24 mouse cellular contexts compared by ENCODE assay signal in genomic region chr16:90907250-90907649, GRCm38 (mm10).
"Had no signal": no experiment of that assay in that cellular context is flagged by ENCODE, and none has a peak within 500 bp of the region (broad histone marks: within the 10 kb centered on the region; RNA-seq: fewer than 3 reads in every experiment).

No protein-coding gene starts in this region.

- H3K27me3 ChIP-seq: embryonic facial prominence, embryonic 12.5 days; embryonic facial prominence, embryonic 13.5 days; forebrain, embryonic 12.5 days; forebrain, embryonic 13.5 days; forebrain, embryonic 15.5 days had no signal

- H3K9me3 ChIP-seq: embryonic facial prominence, embryonic 10.5 days; embryonic facial prominence, embryonic 12.5 days; embryonic facial prominence, embryonic 13.5 days; embryonic facial prominence, embryonic 15.5 days; forebrain, embryonic 10.5 days; forebrain, embryonic 12.5 days; forebrain, embryonic 13.5 days; forebrain, embryonic 15.5 days; heart, embryonic 10.5 days had no signal

- H3K4me3 ChIP-seq: embryonic facial prominence, embryonic 10.5 days; embryonic facial prominence, embryonic 12.5 days; embryonic facial prominence, embryonic 13.5 days; embryonic facial prominence, embryonic 15.5 days; erythroblast, embryonic 14.5 days; forebrain, embryonic 10.5 days; forebrain, embryonic 12.5 days; forebrain, embryonic 13.5 days; forebrain, embryonic 15.5 days; gastrocnemius, adult 2 months; heart, adult 2 months; heart, embryonic 10.5 days had no signal

- H3K27ac ChIP-seq: embryonic facial prominence, embryonic 10.5 days; embryonic facial prominence, embryonic 12.5 days; embryonic facial prominence, embryonic 13.5 days; embryonic facial prominence, embryonic 15.5 days; forebrain, embryonic 10.5 days; forebrain, embryonic 12.5 days; forebrain, embryonic 13.5 days; forebrain, embryonic 15.5 days; gastrocnemius, adult 2 months; heart, adult 2 months; heart, embryonic 10.5 days had no signal

- H3K4me2 ChIP-seq: embryonic facial prominence, embryonic 12.5 days; embryonic facial prominence, embryonic 13.5 days; embryonic facial prominence, embryonic 15.5 days; forebrain, embryonic 12.5 days; forebrain, embryonic 13.5 days; forebrain, embryonic 15.5 days had no signal

- H3K4me1 ChIP-seq: embryonic facial prominence, embryonic 12.5 days; embryonic facial prominence, embryonic 13.5 days; forebrain, embryonic 10.5 days; forebrain, embryonic 12.5 days; forebrain, embryonic 13.5 days; forebrain, embryonic 15.5 days had no signal

- H3K36me3 ChIP-seq: embryonic facial prominence, embryonic 10.5 days; embryonic facial prominence, embryonic 12.5 days; embryonic facial prominence, embryonic 13.5 days; embryonic facial prominence, embryonic 15.5 days; forebrain, embryonic 10.5 days; forebrain, embryonic 12.5 days; forebrain, embryonic 15.5 days; heart, embryonic 10.5 days had no signal

- DNase-seq: cerebellum, adult 9-11 months; cerebellum, postnatal 10 days; cerebellum, postnatal 14 days; cerebellum, postnatal 25 days; cerebellum, postnatal 36 days; embryo, embryonic 11 days; forebrain, postnatal 0 days; gastrocnemius, adult 2 months; gastrocnemius, postnatal 10 days; gastrocnemius, postnatal 14 days; gastrocnemius, postnatal 25 days; gastrocnemius, postnatal 36 days; heart, adult 18-20 months; heart, adult 2 months had no signal

- H3K9ac ChIP-seq: embryonic facial prominence, embryonic 12.5 days; embryonic facial prominence, embryonic 13.5 days; embryonic facial prominence, embryonic 15.5 days; forebrain, embryonic 12.5 days; forebrain, embryonic 13.5 days; forebrain, embryonic 15.5 days; forebrain, postnatal 0 days had no signal
